Mouse (Mus musculus): ENCODE data around the gene Eprs.
"Not testable (repeated sequence)": the region's sequence is repeated elsewhere in the genome, so short reads cannot be mapped to it uniquely, and the experiment has no call there.

The Eprs gene

GRCm38 (mm10) chr1:185362677-185363520 lies at the start of gene Eprs:
TSS of gene Eprs (plus strand) at chr1:185363044.
- in situ Hi-C loops (cut with MboI, MseI): no loop called here

GRCm38 (mm10) chr1:185314546-185314945 lies 48.3 kb upstream of the Eprs start:
- in situ Hi-C loops (cut with MboI, MseI): no loop called here

DNA sequence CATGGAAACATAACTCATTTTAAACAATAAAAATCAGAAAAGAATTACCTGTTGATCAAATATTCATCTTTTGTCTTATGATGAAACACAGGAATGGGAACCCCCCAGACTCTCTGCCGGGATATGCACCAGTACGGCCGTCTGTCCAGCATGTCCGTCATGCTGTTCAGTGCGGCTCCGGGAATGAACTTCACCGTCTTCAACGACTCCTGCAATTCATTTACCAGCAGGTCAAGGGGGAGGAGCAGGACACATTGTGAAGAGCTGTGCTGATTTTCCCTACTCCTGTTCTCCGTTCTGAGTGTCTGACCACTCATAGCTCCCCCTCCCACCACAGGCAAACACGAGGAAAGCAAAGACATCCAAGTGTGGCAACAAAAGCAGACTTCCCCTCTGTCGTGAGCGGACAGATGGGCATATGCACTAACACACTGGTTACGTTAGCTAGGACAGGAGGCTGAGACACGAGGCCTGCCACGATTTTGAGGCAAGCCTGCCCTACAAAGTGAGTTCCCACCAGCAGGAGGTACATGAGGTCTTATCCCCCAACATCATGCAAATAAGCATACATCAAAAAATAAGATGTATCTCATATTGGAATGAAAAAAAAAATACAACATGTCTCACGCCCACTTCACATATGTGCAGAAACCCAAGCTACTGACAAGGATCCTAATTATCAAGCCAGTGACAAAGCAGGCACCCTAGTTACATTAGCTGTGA lies 46.8 kb upstream of the Eprs start:
- in situ Hi-C loops (cut with MboI, MseI): no loop called here

- in situ Hi-C loops (cut with MboI, MseI): not testable (repeated sequence)
Observed at GRCm38 (mm10) chr1:185327754-185328345, 35.0 kb upstream of the Eprs start.

- in situ Hi-C loops (cut with MboI, MseI): no loop called here
Observed at GRCm38 (mm10) chr1:185328721-185329610, 33.9 kb upstream of the Eprs start, which contains the start of gene Iars2. TSS of gene Iars2 (minus strand) at chr1:185329396.

DNA sequence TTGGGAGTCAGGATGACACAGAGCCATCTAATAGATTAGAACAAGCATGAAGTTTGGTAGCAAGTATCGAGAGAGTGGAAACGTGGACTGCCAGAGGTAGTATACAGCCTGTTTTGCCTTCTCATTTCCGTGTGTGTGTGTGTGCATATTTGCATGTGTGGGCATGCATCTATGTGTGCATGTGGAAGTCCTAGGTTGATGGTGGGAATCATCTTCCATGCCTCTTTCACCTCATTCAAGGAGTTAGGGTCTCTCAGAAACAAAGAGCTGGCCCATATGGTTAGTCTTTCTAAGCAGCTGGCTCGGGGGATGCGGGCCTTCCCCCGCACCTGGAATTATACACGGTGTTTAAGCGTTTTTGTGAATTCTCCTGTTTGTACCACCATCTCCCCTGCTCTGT lies 33.0 kb upstream of the Eprs start:
- in situ Hi-C loops (cut with MboI, MseI): loop anchor here (5.0 kb wide), 1 partner anchor 37 kb away; no protein-coding TSS in a partner anchor

DNA sequence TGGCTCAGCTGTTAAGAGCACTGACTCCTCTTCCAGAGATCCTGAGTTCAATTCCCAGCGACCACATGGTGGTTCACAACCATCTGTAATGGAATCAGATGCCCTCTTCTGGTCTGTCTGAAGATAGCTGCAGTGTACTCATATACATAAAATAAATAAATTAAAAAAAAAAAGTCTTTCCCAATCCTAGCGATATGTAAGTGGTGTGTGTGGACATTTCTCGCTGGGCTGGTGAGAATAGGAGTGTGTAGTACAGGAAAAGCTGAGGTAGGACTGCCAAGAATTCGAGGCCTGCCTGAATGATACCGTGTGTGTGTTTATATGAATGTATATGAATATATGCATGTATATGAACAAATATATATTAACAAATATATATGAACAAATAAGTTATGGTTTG lies 31.5 kb upstream of the Eprs start:
- in situ Hi-C loops (cut with MboI, MseI): loop anchor here (5.0 kb wide), 1 partner anchor 36 kb away; no protein-coding TSS in a partner anchor

- in situ Hi-C loops (cut with MboI, MseI): loop anchor here (5.0 kb wide), 1 partner anchor 35 kb away; no protein-coding TSS in a partner anchor
Observed at GRCm38 (mm10) chr1:185331983-185332430, 30.8 kb upstream of the Eprs start, which contains the start of gene Bpnt1. TSS of gene Bpnt1 (plus strand) at chr1:185332149.

GRCm38 (mm10) chr1:185333651-185334050 lies 29.2 kb upstream of the Eprs start:
- in situ Hi-C loops (cut with MboI, MseI): loop anchor here (5.0 kb wide), 1 partner anchor 34 kb away; no protein-coding TSS in a partner anchor

DNA sequence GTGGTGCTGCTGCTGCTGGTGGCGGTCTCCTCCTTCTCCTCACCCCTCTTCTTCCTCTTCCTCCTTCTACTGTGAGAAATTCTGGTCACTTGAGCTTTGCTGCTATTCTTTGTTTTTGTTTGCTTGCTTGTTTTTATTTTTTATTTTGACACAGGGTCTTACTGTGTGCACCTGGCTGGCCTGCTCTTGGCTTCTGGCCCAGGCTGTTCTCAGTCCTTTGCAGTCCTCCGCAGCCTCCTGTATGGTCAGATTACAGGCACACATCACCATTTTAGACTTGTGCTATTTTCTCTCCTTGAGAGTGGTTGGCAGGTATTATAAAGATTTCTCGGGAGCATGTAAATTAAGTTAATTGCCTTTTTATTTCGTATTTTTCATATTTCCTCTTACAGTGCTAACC lies 28.7 kb upstream of the Eprs start:
- in situ Hi-C loops (cut with MboI, MseI): loop anchor here (5.0 kb wide), 1 partner anchor 33 kb away; no protein-coding TSS in a partner anchor

DNA sequence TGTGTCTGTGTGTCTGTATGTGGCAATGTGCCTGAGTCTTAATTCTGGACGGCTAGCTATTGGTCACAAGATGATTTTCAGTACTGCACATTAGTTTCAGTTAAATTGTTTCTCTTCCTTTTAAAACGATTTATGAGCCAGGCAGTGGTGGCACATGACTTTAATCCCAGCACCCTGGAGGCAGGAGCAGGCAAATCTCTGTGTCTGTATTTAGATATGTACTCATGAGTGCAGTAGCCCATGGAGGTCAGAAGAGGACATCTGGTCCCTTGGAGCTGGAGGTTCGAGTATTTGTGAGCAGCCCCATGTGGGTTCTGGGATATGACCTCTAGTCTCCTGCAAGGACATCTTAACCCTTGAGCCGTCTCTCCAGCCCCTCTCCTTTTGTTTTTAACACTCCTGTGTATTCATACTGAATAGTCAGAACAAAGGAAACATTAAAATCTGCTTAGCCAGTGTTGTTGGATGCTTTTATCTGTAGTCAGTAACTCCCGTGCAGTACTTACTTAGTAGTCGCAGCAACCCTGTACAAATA lies 27.5 kb upstream of the Eprs start:
- in situ Hi-C loops (cut with MboI, MseI): no loop called here

DNA sequence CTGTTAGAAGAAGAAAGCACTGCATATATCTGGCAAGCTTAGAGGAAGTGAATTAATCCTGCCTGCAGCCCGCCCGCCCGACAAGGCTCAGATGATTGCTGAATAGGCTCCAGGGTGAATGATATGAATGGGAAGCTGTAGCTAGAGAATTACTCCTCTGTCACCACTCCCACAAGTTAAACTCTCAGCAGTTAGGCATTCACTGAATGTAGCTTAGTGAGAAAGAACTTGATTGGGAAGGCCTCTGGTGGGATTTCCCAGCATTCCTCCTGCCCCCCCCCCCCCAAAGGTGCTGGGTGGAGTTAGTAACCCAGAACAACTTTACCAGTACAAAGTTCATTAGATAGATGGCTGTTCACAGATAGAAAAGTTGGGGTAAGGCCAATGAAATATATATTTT lies 26.3 kb upstream of the Eprs start:
- in situ Hi-C loops (cut with MboI, MseI): no loop called here

DNA sequence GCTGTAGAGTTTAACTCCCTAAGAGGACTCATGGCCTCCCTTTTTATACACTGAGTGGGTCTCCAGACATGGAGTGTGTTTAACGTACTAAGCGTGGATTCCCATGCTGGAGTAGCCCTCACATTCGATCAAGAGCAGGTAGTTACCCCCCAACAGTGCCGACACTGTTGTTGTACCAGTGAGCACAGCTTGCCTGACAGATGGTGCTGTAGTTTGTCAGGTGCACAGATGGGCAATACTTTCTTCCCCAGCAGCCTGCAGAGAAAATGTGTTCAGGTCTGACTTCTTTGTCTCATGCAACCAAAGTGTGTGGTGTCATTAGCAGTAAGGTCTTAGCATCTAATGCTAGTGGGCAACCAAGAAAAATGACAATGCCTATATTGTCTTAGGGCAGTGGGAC lies 20.4 kb upstream of the Eprs start:
- in situ Hi-C loops (cut with MboI, MseI): no loop called here

DNA sequence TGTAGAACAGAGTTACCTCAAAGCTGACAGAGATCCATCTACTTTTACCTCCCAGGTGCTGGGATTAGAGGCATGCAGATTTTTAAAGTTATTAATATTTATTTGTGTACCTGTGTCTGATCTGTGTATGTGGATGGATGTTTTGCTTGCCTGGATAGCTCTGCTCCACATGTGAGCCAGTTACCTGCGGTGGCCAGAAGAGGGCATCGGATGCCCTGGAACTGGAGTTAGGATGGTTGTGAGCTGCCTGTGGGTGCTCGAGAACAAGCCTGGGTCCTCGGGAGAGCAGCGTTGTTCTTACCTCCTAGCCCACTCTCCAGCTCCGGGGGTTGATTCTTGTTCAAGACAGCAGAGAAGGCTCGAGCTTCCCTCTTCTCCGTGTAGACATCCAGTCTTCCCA lies 19.4 kb upstream of the Eprs start:
- in situ Hi-C loops (cut with MboI, MseI): no loop called here

DNA sequence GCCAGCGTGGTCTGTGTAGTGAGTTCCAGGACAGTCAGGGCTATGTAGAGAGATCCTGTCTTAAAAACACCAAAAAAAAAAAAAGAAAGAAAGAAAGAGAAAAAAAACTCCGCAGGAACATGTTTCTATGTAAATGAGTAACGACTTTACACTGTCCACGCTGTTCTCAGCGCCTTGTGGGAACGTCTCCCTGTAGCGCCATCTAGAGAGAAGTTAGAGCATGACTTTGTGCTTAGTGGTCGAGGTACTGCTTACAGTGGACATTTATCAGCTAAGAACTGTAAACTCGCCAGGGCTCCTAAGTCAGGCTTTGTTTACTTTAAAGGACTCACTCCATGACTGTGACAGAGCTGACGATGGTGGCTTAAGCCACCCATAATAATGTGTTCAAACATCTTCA lies 16.7 kb upstream of the Eprs start:
- in situ Hi-C loops (cut with MboI, MseI): no loop called here

- in situ Hi-C loops (cut with MboI, MseI): no loop called here
Observed at GRCm38 (mm10) chr1:185349741-185350140, 13.1 kb upstream of the Eprs start.

GRCm38 (mm10) chr1:185350611-185351010 lies 12.2 kb upstream of the Eprs start:
- in situ Hi-C loops (cut with MboI, MseI): no loop called here

DNA sequence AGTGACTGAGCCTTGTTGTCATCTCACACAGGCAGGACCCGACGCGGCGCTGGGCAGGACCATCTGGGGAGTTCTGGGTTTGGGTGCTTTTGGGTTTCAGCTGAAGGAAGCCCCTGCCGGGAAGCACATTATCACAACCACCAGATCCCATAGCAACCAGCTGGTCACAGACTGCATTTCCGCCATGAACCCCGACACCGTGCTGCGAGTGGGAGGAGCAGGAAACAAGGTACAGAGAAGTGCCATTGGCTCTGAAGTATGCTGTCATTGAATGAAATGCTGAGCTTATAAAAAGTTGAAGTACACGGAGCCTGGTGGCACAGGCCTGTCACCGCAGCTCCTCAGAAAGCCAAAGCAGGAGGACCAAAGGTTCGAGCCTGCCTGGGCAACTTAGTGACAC lies 10.7 kb upstream of the Eprs start:
- in situ Hi-C loops (cut with MboI, MseI): no loop called here

GRCm38 (mm10) chr1:185353351-185353750 lies 9.5 kb upstream of the Eprs start:
- in situ Hi-C loops (cut with MboI, MseI): no loop called here

DNA sequence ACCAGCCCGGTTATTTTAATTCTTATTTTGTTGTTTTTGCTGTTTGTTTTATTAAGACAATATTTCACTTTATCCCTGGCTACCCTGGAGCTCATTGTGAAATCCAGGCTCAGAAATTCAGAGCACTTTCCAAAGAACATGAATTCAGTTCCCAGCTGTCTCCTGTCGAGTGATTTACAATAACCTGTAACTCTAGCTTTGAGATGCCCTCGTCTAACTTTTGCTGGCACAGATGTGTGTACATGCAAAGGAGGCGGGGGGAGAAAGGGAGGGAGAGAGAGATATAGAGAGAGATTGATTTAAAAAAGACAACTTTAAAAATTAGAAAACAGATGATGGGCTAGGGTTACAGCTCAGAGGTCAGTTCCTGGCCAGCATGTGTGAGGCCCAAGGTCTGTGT lies 8.1 kb upstream of the Eprs start:
- in situ Hi-C loops (cut with MboI, MseI): no loop called here

DNA sequence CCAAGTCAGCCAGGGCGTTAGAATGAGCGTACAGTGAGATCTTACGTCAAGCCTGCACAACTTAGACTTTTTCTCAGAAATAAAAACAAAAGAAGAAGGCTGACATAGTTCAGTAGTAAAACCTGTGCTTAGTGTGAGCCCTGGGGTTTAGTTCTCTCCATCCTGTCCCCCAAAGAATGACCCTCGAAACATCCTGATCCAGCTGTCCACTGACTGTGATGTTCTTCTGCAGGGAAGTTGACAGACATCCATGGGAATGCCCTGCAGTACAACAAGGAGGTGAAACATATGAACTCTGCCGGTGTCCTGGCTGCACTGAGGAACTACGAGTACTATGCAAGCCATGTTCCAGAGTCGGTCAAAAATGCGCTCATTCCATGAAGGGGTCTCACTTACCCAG lies 6.6 kb upstream of the Eprs start:
- in situ Hi-C loops (cut with MboI, MseI): no loop called here
